Mouse (Mus musculus) layer of hippocampus, adult 18-20 months (tissue): ENCODE results near the gene Scn10a. TPM values are rescaled to one million over a fixed set of nuclear protein-coding genes. Genes with fewer than 3 reads are reported as not detected.

Experiments
- DNase-seq, 2 experiments: peaks; one replicate each; pipeline ENCODE4 v3.0.0; 2022; ENCODE audit warnings: low spot score in 2 of 2
- total RNA-seq, 2 experiments: library from RNA; stranded (reverse); gene quantifications; 2 replicates each; pipeline ENCODE4 v1.2.3; 2021

Gene Scn10a
- total RNA-seq, 2 experiments from 2014 or later, result not detected

DNA sequence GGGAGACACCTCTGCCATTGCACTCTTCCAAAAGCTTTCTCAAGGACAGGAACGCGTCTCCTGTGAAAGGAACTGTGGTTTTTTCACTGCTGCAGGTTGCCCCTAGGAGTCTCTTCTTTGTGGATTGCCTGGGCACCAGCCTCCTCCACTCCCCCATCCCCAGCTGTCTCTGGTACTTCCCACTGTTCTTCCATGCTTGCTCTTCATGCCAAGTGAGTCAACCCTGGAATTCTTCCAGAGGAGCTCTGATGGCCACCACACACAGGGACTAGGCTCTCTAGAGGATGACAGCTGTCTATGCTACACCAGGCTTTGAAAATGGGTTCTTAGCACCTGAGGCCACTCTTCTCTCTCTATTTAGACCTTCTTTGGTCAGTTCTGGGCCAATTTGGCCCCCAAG is 142.1 kb downstream of the Scn10a start:
- peak in 1 of 2 experiments; percentile 51 for DNase-seq

- DNase-seq, result no peak
Observed at GRCm38 (mm10) chr9:119575732-119576131, 143.4 kb downstream of the Scn10a start.

DNA sequence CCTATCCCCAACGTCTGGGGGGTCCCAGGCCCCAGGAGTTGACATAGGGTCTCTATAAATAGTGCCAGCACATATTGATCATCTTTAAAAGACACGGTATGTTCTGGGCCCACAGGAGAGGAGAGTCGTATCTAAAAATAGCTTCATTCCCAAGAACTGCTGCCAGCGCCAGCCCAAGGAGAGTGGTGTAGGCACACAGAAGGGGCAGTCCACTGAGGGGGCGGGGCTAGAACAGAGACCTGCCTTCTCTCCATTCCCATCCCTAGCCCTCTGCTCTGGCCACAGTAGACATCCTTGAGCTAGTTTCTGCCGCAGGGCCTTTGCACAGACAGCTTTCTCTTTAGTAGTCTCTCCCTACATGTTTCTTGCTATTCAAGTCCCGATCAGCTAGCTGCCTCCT is 144.8 kb downstream of the Scn10a start:
- no peak for DNase-seq

DNA sequence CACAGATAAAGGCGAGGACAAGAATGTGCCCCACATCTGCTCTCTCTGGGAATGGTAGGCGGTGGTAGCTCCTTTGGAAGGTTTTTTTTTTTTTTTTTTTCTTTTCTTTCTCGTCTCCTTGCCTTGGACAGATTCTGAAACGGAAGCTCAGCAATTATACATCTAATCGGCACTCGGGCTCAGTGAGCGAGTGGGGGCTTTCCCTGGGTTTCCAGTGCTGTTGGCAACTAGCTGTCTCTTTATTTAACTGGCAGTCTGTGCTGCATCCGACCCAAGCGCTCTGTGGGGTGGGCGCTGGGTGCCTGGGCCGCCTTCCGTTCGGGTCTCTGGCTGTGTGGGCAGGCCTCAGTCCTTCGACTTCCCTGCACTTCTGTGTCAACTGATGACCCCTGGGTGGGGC is 146.1 kb downstream of the Scn10a start:
- no peak for DNase-seq

DNA sequence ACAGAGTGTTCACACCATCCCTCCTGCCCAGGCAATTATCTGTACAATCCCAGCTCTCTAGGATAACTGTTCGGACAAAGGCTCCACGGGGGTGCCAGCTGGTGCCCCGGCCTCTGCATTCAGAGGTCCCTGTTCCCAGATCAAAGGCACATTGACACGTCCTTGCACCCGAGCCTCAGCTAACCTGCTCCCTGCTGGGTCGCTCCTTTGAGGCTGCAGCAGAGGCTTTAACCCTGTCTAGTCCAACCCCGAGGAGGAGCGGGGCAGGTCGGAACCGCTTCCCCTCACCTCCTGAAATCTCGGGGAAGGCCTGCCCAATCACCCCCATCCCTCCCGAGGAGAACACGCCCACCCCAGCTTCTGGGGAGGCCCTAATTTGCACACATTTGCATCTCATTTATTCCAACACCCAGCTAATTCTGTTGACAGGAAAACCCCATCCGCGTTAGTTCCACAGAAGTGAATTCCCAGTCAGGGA is 147.7 kb downstream of the Scn10a start:
- no peak for DNase-seq

- no peak for DNase-seq
Observed at GRCm38 (mm10) chr9:119570652-119571051, 148.5 kb downstream of the Scn10a start.

DNA sequence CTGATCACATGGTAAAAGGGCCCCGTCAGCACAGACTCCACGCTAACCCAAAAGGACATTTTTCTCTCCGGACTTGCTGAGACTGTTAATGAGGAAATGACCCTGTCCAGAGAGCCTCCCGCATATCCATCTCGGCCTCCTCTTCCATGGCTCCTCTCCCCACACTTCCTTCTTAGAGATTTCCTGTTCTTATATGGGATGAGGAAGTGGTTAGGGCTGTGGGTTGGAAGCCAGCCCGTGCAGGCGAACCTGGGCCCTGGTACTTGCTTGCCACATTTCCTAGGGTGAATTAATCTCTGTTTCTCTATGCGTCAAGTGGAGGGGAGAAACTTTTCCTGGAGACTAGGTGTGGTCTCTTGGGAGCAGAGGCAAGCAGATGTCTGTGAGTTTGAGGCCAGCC is 150.4 kb downstream of the Scn10a start:
- DNase-seq, result no peak

GRCm38 (mm10) chr9:119567800-119568199 is 151.3 kb downstream of the Scn10a start:
- DNase-seq, result no peak

DNA sequence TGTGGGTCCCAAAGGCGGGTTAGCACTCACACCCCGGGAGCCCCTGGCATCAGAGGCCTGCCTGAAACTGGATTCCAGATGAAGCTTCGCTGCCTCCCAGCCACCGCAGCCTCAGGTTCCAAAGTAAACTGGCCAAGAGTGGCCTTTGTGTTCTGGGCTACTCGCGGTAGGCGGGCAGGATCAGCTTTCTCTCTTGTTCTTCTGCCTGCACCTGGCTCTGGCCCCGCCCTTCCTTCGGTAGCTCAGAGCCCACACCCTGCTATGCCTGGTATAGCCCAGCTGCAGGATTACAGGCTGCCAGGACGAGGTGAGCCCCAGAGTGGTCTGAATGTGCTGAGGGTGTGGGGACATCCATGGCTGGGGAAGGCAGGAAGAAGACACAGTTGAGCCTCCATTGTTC is 152.9 kb downstream of the Scn10a start:
- DNase-seq, result no peak

GRCm38 (mm10) chr9:119564803-119565202 is 154.3 kb downstream of the Scn10a start:
- no peak for DNase-seq

DNA sequence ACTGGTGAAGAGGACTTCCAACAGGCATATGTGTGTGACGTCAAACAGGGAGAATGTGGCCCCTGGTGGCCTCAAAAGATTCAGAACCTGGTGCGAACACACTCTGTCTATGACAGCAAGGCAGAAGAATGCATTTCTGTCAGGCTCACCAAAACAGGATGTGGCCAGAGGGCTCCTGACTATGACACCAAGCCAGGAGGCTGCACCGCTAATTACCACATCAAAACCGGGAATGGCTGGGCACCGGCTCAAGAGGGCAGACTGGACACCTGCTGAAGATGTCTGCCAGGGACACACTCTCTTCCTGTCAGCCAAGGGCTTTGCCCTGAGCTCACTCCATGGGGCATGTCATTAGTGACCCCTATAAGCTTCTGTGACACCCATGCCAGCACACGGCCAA is 155.5 kb downstream of the Scn10a start:
- no peak for DNase-seq

DNA sequence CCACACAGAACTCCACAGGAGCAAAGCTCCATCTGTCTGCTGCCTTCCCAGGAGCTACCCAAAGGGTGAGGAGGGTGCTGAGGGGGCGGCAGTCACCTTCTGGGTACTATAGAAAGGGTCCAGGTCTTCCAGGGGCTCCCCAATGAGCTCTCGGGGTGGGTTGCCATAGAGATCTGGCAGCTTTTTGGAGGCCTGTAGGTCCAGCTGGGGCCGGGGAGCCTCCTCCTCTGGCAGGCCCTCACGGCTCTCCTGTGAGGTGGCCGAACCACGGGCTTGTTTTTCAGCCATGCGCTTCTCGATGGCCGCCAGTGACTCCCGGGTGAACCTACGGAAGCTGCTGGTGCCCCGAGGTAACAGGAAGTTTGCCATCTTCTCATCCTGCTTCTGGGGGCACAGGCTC is 156.9 kb downstream of the Scn10a start:
- no peak for DNase-seq

GRCm38 (mm10) chr9:119561746-119562145 is 157.4 kb downstream of the Scn10a start:
- no peak for DNase-seq

DNA sequence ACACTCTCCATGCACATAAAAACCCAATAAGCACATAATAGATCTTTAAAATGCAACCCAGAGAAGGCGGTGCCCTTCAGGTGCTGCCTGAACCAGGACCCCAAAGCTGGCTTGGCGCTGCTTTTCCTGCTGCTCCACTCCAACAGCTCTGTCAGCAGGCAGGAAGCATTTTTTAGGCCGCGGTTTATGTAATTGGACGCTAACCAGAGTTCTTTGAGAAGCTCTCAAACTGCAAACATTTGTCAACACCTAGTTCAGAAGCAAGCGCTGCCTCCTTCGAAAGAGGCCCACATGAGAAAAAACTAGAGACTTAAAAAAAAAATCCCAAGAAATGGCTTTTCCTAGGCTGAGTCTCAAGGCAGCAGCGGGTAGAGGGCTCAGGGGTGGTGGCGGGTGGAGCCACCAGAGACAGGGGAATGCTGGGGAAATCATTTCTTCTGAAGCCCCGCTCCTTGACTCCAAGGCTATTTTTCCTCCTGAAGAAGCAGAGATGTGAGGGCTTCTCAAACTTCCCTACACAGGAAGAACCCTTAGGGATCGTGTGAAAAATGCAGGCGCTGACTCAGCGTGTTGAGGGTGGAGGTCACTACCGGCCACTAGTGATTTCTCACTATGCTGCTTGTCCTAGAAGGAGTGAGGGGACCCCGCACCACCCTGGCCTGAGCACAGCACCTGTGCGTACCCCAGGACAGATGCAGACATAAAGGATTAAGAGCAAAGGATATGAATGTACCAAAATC is 159.4 kb downstream of the Scn10a start:
- no peak for DNase-seq

Other genes starting within 250 kb of the Scn10a start
- gene Scn5a, start 140.3 kb downstream of the Scn10a start, total RNA-seq, result 1 to 10 TPM in 1 of 2 experiments, under 1 TPM in 1; 0.96 to 1.5 TPM
- gene Scn11a, start 106.1 kb upstream of the Scn10a start, total RNA-seq, result not detected
- 10 to 100 TPM; 74.8 to 77.2 TPM for gene Wdr48, start 175.6 kb upstream of the Scn10a start, total RNA-seq
- 10 to 100 TPM; 41.5 to 44.2 TPM for gene Gorasp1, start 218.2 kb upstream of the Scn10a start, total RNA-seq
- gene Ttc21a, start 218.3 kb upstream of the Scn10a start, total RNA-seq, result 1 to 10 TPM in 1 of 2 experiments, under 1 TPM in 1; 0.71 to 1.2 TPM